Mouse (Mus musculus) myocyte (in vitro differentiated cells): Measurements from ENCODE around the gene Procr.

Experiments
- CEBPB ChIP-seq: IDR thresholded peaks from 2 replicates; pipeline ENCODE4 v1.6.1; 2011; ENCODE audit warnings: mild to moderate bottlenecking, moderate library complexity; ENCODE audit not compliant: poor library complexity, insufficient read depth, severe bottlenecking
- E2F4 ChIP-seq: IDR thresholded peaks from one replicate; pipeline ENCODE4 v1.6.1; 2011; ENCODE audit warnings: mild to moderate bottlenecking, control low read depth, moderate library complexity; ENCODE audit not compliant: insufficient read depth
- MYOD1 ChIP-seq, 3 experiments: IDR thresholded peaks; one replicate each; pipeline ENCODE4 v1.6.1; 2011; ENCODE audit warnings: control low read depth in 2 of 3, low read depth in 2 of 3, mild to moderate bottlenecking in 2 of 3, moderate library complexity in 1 of 3; ENCODE audit not compliant: insufficient read length in 2 of 3, control insufficient read depth in 1 of 3
- MYOG ChIP-seq, 3 experiments: IDR thresholded peaks; one replicate each; pipeline ENCODE4 v1.6.1; 2011; ENCODE audit warnings: control low read depth in 2 of 3, low read depth in 2 of 3, mild to moderate bottlenecking in 2 of 3; ENCODE audit not compliant: insufficient read length in 2 of 3, control insufficient read depth in 1 of 3, insufficient read depth in 1 of 3
- POLR2A ChIP-seq: IDR thresholded peaks from one replicate; pipeline ENCODE4 v1.6.1; 2011; ENCODE audit warnings: low read depth, mild to moderate bottlenecking, control low read depth, moderate library complexity; ENCODE audit not compliant: insufficient read length
- POLR2AphosphoS2 ChIP-seq: IDR thresholded peaks from one replicate; pipeline ENCODE4 v1.6.1; 2011; ENCODE audit warnings: low read depth, control low read depth; ENCODE audit not compliant: insufficient read length
- SRF ChIP-seq: IDR thresholded peaks from one replicate; pipeline ENCODE4 v1.6.1; 2011; ENCODE audit warnings: low read depth; ENCODE audit not compliant: control insufficient read depth, insufficient read length
- TCF12 ChIP-seq: IDR thresholded peaks from one replicate; pipeline ENCODE4 v1.6.1; 2011; ENCODE audit warnings: mild to moderate bottlenecking, control low read depth; ENCODE audit not compliant: poor library complexity, insufficient read depth, severe bottlenecking
- TCF3 ChIP-seq: IDR thresholded peaks from one replicate; pipeline ENCODE4 v1.6.1; 2011; ENCODE audit warnings: low read depth, control low read depth; ENCODE audit not compliant: insufficient read length
- USF1 ChIP-seq: IDR thresholded peaks from one replicate; pipeline ENCODE4 v1.6.1; 2011; ENCODE audit warnings: low read depth, mild to moderate bottlenecking, control low read depth, moderate library complexity

GRCm38 (mm10) chr2:155774927-155775684 lies 24.2 kb downstream of the Procr start, which contains the start of gene Mmp24:
- TF ChIP-seq USF1 (no peak), POLR2A (no peak), E2F4 (no peak), MYOD1 (IDR thresholded peaks at IDR 0.05; ENCODE audit: control insufficient read depth in 1 of 3, insufficient read length in 2 of 3, low read depth in 2 of 3) (no peak), TCF3 (no peak), TCF12 (no peak), SRF (no peak), POLR2AphosphoS2 (no peak), MYOG (IDR thresholded peaks at IDR 0.05; ENCODE audit: control insufficient read depth in 1 of 3, insufficient read depth in 1 of 3, insufficient read length in 2 of 3, low read depth in 2 of 3) (no peak), CEBPB (no peak)
